Mouse (Mus musculus) megakaryocyte, embryonic 14.5 days (primary cell): ENCODE results near the gene Auh.

Experiments
- FLI1 ChIP-seq: IDR thresholded peaks from 2 replicates; pipeline ENCODE4 v1.6.1; 2012; ENCODE audit warnings: low read length, inconsistent platforms, mixed read lengths
- GATA1 ChIP-seq: IDR thresholded peaks from 3 replicates; pipeline ENCODE4 v1.6.1; 2012; ENCODE audit warnings: mixed read lengths, low read length, inconsistent platforms, borderline replicate concordance

DNA sequence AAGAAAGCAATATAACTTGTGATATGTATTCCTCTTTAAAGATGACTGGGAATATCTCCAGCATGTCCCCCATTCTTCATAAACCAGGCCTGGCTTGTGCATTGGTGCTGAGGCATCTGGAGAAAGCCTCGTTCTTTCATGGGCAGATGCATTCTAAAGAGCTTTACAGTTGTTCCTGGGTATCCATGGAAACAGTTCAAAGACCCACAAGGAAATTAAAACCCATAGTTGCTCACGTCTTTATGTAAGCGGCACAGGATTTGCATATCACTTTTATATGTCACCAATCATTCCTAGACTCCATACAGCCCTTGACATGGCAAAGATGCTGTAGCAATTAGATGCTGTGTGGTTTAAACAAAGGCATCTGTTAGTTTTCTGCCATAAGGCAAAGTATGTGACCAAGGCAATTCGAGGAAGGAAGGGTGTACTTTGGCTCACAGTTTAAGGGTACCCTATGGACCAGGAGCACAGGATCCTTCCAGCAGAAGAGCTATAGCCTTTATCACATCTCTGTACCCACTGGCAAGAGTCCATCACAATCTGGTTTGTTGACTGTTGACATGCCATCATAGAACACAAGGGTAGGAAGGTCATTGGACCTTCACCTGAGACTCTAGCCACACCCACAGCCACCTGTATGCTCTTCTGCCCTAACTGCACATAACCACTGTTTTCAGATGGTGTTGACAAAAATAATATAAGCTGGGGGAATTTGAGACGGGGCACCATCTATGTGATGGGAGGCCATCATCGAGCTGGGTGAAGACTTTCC lies 24.5 kb upstream of the Auh start:
- TF ChIP-seq GATA1 = no peak
- no peak for TF ChIP-seq FLI1
